Mouse (Mus musculus) cortical plate, adult 2 months (tissue): ENCODE results near the gene Ncoa3. TPM values are rescaled to one million over a fixed set of nuclear protein-coding genes. Genes with fewer than 3 reads are reported as not detected.
A peak's percentile ranks its signal among the peaks of the same experiment; 100 is the strongest.

Experiments used
- H3K27ac ChIP-seq: fragments of 200-500 bp; 2 replicates; pipeline ENCODE4 v1.5.1; 2012; ENCODE audit warnings: low read length, control low read depth, inconsistent platforms; ENCODE audit not compliant: insufficient read depth
- H3K4me1 ChIP-seq: fragments of 200-500 bp; 2 replicates; pipeline ENCODE4 v1.6.1; 2011; ENCODE audit warnings: low read length; ENCODE audit not compliant: control insufficient read depth, insufficient read depth
- H3K4me3 ChIP-seq: fragments of 200-500 bp; 2 replicates; pipeline ENCODE4 v1.5.1; 2011; ENCODE audit warnings: mild to moderate bottlenecking, low read length, control low read depth; ENCODE audit not compliant: insufficient read depth
- CTCF ChIP-seq: fragments of 200-500 bp; IDR thresholded peaks from 2 replicates; pipeline ENCODE4 v1.5.1; 2011; ENCODE audit warnings: mild to moderate bottlenecking, control low read depth, low read length; ENCODE audit not compliant: insufficient read depth; ENCODE audit errors: extremely low read depth
- POLR2A ChIP-seq: fragments of 200-500 bp; IDR thresholded peaks from 2 replicates; pipeline ENCODE4 v1.6.1; 2011; ENCODE audit warnings: mild to moderate bottlenecking, low read length, control low read depth; ENCODE audit not compliant: insufficient read depth; ENCODE audit errors: extremely low read depth
- polyA plus RNA-seq: library from polyadenylated mRNA; depleted of rRNA; stranded (reverse); fragments of >200 nt; gene quantifications from 2 replicates; pipeline ENCODE4 v1.2.3, GENCODE M21; 2012

Gene Ncoa3
- polyA plus RNA-seq, 1 experiment, result 32.8 TPM

- no peaks in the 10 kb centered on the region for H3K4me1 ChIP-seq
- no peak overlapping the region for H3K27ac ChIP-seq
- no peak overlapping the region for H3K4me3 ChIP-seq
- TF ChIP-seq POLR2A (no peak), CTCF (no peak)
Observed at GRCm38 (mm10) chr2:165984891-165985290, 7.5 kb upstream of the Ncoa3 start.

- no peaks in the 10 kb centered on the region for H3K4me1 ChIP-seq
- H3K4me3 ChIP-seq, result no peak overlapping the region
- no peak for TF ChIP-seq CTCF
- TF ChIP-seq POLR2A, result no peak
- no peak overlapping the region for H3K27ac ChIP-seq
Observed at GRCm38 (mm10) chr2:165985581-165985980, 6.9 kb upstream of the Ncoa3 start.

GRCm38 (mm10) chr2:165986921-165987453 is 5.4 kb upstream of the Ncoa3 start:
- no peaks in the 10 kb centered on the region for H3K4me1 ChIP-seq
- H3K4me3 ChIP-seq, result peak overlapping the region; percentile 31
- no peak overlapping the region for H3K27ac ChIP-seq
- TF ChIP-seq CTCF (no peak), POLR2A (no peak)

GRCm38 (mm10) chr2:165993173-165993900 is 901 bp downstream of the Ncoa3 start:
- H3K4me3 ChIP-seq, result peak overlapping the region; percentile 97
- no peak for TF ChIP-seq POLR2A
- TF ChIP-seq CTCF, result no peak
- H3K27ac ChIP-seq, result peak overlapping the region; percentile 92
- peaks cover 2% of the 10 kb centered on the region; the same call in 1 of the 2 replicates for H3K4me1 ChIP-seq

- peaks cover 2% of the 10 kb centered on the region for H3K4me1 ChIP-seq
- H3K27ac ChIP-seq, result no peak overlapping the region
- H3K4me3 ChIP-seq, result peak overlapping the region; percentile 97; the same call in 1 of the 2 replicates
Observed at GRCm38 (mm10) chr2:165994341-165994740, 1.9 kb downstream of the Ncoa3 start.

GRCm38 (mm10) chr2:165995711-165996110 is 3.3 kb downstream of the Ncoa3 start:
- TF ChIP-seq POLR2A (no peak), CTCF (no peak)
- Histone ChIP-seq H3K4me3 (no peak overlapping the region), H3K27ac (no peak overlapping the region), H3K4me1 (peaks cover 4% of the 10 kb centered on the region)

More at GRCm38 (mm10) chr2:165994341-165994740, 1.9 kb downstream of the Ncoa3 start:
- TF ChIP-seq POLR2A (no peak), CTCF (no peak)

- Histone ChIP-seq H3K4me3 (no peak overlapping the region), H3K4me1 (peaks cover 4% of the 10 kb centered on the region), H3K27ac (no peak overlapping the region)
- TF ChIP-seq POLR2A (no peak), CTCF (no peak)
Observed at GRCm38 (mm10) chr2:165996130-165996529, 3.7 kb downstream of the Ncoa3 start.

- TF ChIP-seq CTCF, result no peak
- peaks cover 5% of the 10 kb centered on the region for H3K4me1 ChIP-seq
- H3K4me3 ChIP-seq, result no peak overlapping the region
- no peak overlapping the region for H3K27ac ChIP-seq
Observed at GRCm38 (mm10) chr2:165997256-165997967, 5.0 kb downstream of the Ncoa3 start.

- H3K4me3 ChIP-seq, result no peak overlapping the region
- TF ChIP-seq POLR2A (no peak), CTCF (no peak)
- H3K4me1 ChIP-seq, result peaks cover 4% of the 10 kb centered on the region
- no peak overlapping the region for H3K27ac ChIP-seq
Observed at GRCm38 (mm10) chr2:165998969-165999368, 6.5 kb downstream of the Ncoa3 start.

- Histone ChIP-seq H3K4me1 (peaks cover 4% of the 10 kb centered on the region), H3K4me3 (no peak overlapping the region), H3K27ac (no peak overlapping the region)
- TF ChIP-seq CTCF, result no peak
- TF ChIP-seq POLR2A, result no peak
Observed at GRCm38 (mm10) chr2:165999790-166000189, 7.4 kb downstream of the Ncoa3 start.
